Mouse (Mus musculus): ENCODE measurements around the gene Sfxn3.
A peak's percentile ranks its signal among the peaks of the same experiment; 100 is the strongest.
"Not testable (repeated sequence)": the region's sequence is repeated elsewhere in the genome, so short reads cannot be mapped to it uniquely, and the experiment has no call there.

The Sfxn3 gene

DNA sequence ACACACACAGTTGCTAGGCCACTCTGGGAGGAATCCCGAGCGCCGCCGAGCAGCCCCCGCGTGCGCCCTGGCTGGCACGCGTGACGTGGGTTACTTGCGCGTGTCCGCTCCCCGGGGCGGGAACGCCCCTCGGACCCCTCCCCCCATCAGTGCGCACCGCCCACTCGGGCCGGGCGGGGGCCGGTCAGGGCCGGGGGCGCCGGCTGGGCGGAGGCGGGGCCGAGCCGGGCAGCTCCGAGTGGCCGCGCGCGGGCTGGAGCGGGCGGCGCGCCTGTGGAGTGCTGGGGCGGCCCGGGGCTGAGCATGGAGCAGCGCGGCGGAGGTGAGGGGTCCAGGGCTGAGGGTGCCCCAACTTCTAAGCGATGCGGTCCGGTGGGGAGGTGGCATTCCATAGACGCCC lies 29.4 kb upstream of the Sfxn3 start:
- no peak for ATAC-seq (ENCODE audit: low TSS enrichment)

DNA sequence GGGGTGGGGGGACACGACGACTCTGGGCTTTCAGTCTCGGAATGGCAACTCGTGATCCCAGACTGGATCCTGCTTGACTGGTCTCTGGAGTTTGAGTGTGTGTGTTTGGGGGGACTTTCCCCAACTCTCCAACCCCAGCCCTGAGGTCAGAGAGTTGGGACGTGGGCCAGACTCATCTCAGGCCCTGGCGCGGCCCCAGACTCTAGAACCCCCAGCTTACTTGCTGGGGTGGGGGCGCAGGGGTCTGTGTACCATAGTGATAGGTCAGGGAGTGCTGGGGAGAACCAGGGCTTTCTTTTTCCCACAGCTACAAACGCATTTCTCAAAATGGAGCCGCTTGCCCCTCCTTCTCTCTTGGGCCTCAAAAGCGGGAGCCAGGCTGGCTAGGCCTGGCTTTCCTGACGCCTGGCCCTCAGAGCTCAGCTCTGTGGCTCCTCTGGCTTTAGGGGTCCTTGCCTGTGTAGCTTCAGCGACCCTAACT lies 28.9 kb upstream of the Sfxn3 start:
- ATAC-seq (ENCODE audit: low TSS enrichment), result no peak

DNA sequence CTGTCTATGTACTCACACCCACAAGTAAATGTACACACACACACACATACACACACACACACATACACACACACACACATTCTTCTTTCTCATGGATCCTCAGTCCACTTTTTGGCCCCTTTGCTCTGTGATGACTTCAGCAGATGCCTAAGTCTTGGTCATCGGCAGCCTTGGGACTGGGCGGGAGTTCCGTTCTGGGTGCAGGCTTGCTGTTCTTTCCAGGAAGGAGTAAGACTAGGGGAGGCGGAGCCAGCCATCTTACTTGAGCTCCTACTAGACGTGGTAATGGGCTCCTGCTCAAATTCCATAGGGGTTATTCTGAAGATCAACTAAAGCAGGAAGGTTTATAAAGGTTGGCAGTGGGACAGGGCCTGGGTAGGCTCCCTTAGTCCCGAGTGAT lies 27.0 kb upstream of the Sfxn3 start:
- no peak for ATAC-seq (ENCODE audit: low TSS enrichment)

DNA sequence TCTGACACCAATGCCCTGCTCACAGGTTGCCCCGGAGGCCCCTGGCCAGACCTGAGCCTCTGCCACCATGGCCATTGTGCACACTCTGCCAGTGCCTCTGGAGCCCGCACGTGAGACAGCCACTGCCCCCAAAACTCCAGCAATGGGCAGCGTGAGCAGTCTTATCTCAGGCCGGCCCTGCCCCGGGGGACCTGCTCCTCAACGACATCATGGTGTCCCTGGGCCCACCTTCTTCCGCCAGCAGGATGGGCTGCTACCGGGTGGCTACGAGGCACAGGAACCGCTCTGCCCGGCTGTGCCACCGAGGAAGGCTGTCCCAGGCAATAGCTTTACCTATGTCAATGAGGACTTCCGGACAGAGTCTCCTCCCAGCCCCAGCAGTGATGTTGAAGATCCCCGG lies 25.9 kb upstream of the Sfxn3 start:
- no peak for ATAC-seq (ENCODE audit: low TSS enrichment)

DNA sequence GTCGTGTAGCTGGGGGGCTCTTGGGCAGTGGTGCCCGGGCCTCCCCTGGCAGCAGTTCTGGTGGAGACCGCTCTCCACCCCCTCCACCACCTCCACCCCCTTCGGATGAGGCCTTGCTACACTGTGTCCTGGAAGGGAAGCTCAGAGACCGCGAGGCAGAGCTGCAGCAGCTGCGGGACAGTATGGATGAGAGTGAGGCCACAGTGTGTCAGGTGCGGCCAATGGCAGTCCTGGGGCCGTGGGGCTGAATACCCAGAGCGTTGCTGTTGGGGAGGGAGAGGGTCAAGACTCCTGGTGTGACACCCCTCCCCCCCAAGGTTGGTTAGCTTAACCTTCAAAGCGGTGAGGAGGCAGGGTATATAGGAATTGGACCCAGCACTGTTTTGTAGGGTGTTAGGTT lies 23.3 kb upstream of the Sfxn3 start:
- no peak for ATAC-seq (ENCODE audit: low TSS enrichment)

DNA sequence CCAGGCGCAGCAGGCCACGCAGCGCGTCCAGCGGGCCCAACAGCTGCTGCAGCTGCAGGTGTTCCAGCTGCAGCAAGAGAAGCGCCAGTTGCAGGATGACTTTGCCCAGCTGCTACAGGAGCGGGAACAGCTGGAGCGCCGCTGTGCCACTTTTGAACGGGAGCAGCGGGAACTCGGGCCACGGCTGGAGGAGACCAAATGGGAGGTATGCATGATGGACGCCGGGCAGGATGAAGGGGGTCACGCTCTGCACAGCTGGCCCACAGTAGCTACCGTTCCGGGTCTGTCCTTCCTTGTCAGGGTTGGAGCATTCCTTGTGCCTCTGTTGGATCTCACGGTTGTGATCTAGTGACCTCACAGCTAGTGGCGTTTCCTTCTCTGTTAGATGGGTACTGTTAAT lies 22.5 kb upstream of the Sfxn3 start:
- no peak for ATAC-seq (ENCODE audit: low TSS enrichment)

DNA sequence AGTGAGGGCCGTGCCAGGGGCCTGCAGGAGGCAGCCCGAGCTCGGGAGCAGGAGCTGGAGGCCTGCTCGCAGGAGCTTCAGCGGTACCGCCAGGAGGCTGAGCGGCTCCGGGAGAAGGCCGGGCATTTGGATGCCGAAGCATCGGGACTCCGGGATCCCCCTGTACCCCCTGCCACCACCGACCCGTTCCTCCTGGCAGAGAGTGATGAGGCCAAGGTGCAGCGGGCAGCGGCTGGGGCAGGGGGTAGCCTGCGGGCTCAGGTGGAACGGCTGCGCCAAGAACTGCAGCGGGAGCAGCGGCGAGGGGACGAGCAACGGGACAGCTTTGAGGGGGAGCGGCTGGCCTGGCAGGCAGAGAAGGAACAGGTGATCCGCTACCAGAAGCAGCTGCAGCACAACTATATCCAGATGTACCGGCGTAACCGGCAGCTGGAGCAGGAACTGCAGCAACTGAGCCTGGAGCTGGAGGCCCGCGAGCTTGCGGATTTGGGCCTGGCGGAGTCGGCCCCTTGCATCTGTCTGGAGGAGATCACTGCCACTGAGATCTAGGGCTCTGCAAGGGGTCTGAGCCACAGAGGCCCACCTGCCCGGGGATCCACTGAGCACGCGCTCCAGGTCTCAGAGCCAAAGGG lies 21.2 kb upstream of the Sfxn3 start:
- ATAC-seq (ENCODE audit: low TSS enrichment), result no peak

DNA sequence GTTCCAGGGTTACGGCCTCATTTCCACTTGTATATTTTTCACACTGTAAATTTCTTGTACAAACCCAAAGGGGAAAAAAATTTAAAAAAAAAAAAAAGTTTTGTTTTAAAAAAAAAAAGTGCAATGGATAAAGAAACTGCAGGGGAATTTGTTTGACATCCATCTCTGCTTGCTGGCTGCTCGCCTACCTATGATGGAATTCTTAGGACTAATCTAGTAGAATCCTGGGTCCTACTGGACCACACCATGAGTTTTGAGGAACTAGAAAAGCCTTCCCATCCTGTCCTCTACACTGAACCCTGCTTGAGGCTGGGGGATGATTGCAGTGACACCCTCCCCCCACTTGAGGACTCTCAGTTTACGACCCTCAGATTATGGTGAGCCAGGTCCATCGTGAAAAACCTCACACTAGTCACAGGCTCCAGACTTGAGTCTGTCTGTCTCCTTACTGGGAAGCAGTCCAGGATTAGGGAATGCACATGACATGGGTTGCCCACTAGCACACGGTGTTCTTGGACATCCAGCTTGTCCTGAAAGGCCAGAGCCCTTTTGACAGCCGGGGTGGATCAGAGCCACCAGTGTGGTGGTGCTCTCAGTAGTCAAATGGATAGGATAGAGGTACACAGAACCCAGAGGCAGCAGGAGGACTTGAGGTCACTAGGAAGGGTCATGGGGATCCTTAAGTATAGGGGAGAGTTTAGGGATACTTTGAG lies 20.2 kb upstream of the Sfxn3 start:
- no peak for ATAC-seq (ENCODE audit: low TSS enrichment)

DNA sequence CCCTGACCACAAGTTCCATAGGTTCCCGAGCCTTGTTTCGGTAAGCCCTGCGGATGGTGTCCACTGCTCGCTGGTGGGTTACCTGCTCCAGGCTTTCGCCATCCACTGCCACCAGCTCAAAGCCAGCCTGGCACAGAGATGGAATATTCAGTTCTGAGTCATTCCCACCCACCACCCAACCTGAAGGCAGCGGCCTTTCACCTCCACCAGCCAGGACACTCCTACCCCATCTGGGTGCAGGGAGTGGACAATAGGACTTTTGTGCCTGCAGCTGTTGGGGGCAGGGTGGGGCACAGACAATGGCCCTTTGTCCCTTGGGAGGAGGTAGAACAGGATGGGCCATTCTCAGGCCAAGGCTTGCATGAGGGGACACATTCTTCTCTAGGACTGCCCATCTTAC lies 19.5 kb upstream of the Sfxn3 start:
- peak; percentile 32; the same call in 1 of the 2 replicates for ATAC-seq (ENCODE audit: low TSS enrichment)

DNA sequence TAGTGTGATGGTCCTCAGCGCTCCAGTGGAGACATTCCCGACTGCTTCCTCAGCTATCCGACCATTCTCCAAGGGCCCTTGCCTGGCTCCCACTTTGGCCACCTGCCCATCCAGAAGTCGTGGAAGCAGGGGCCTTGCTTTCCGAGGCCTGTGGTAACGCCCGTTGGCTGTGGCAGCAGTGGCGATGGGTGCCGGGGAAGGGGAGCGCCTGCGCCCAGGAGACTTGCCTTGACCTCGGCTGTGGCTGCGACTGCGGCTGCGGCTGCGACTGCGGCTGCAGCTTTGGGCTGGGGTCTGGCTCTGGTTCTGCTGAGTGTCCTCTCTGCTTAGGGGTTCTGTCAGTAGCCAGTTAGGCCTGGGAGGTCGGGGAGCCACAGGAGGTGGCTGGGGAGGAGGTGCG lies 18.6 kb upstream of the Sfxn3 start:
- no peak for ATAC-seq (ENCODE audit: low TSS enrichment)

DNA sequence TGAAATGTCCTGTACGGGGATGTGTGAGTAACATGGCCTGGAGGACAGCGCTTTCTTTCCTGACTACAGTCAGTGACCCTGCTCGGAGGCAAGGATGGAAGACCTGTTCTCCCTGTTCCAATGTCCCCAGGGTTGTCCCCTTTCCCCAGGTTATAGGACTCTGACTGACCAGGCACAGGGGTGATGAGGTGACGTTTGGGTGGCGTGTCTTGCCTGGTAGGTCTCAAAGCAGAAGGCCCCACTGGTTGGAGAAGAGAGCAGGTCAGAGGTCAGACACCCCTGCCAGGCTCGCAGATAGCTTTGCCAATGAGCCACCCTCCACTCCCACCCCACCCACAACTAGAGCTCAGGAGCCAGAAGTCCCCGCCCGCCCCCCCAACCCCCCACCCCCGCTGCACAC lies 17.7 kb upstream of the Sfxn3 start:
- ATAC-seq (ENCODE audit: low TSS enrichment), result no peak

DNA sequence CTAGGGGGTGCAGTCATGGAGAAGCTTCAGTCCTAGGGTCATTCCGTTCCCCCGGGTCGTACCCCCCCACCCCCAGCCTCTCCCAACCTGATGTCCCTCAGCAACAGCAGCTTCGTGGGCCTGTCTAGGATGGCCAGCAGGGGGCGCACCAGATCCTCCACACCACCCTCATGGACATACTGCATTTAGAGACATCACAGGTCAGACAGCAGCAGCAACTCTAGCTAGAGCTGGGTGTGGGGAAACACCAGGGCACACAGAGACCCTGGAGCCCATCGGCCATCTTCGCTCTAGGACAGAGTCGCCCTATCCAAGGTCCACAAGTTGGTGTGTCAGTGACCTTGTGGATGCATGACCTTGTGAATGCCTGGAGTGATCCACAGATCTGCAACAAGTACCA lies 17.2 kb upstream of the Sfxn3 start:
- ATAC-seq (ENCODE audit: low TSS enrichment), result no peak

DNA sequence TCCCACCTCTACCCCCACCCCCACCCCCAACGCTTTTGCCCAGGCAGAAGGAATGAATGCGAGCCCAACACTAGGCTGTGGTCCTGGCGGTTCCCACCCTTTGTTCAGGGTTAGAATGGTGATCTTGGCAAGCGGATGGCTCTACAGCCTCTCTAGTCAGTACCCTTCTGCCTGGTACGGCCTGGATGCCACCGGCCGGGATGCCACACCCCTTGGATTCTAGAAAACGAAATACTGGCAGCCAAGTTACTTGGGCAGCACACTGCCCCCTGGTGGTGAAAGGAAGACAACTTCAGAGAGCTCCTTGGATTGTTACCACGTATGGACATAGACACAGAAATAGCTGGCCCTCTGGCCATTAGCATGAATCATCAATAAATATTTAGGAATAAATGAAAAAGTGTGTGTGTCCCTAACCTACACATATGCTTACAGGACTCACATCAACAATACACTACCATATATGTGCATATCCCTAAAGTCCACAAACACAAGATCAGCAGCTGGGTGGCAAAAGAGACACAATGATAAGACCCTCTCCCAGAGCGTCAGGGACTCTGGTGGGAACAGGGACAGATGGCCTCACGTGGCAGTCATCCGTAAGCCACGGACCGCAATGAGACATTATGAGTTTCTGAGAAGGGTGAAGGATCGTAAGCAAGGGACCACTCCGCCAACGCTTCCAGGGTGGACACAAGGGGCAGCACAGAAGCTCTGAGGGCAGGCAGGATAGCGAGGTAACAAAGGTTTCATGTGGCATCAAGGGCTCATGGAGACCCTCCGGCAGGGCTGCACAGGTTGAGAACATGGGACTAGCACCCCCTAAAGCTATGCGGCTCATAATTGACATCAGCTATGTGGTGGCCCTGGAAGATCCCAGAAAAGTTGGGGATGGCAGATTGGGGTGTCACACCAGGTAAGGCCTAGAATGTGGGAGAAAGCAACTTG lies 16.3 kb upstream of the Sfxn3 start:
- ATAC-seq (ENCODE audit: low TSS enrichment), result peak; percentile 40

DNA sequence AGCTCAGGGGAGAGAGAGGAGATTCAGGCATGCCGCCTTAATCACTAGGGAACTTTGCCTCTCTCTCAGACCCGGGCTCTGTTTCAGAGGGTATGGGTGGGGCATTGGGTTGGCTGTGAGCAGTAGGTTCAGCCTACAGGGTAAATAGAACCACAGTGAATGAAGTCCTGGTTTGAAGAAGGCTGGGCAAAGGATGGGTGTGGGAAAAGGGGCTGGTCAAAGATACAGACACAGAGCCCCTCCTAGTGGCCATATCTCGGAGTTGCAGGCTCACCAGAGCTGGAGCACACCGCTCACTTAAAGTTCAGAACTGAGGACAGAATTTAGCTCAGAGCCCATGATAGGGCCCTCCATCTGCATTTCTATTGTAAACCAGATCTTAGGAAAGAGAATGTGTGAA lies 15.5 kb upstream of the Sfxn3 start:
- ATAC-seq (ENCODE audit: low TSS enrichment), result peak; percentile 60

DNA sequence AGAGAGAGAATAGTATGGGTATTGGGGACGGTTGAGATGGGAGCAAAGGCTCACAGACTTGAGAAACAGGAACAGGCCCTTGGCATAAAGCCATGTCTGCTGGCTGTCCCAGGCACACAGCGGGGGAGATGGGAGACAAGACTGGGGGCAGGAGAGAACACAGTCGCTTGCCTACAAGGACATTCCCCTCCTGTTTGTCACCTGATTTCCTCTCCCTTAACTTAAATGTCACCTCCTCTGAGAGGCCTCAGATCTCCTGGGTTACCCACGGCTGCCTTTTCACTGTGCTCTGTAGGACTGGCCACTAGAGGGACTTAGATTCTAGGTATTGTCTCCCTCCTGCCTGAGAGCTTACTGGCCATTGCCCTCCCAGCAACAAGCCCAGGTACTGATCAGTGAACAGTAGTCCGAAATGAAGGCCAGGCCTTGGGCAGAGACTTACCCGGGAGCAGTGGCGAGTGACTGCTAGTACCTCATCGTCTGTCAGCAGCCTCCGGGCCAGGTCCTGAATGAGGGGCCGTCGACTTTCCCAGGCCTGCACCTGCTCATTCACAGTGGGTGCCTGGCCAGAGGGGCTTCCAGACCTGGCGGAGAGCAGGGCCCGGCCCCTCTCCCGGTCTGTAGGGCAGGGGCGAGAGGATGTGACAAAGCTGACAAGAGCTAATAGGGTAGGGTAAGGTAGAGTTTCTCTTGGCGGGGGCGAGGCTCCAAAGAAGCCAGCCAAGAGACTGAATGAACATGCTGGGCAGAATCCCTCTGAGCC lies 14.6 kb upstream of the Sfxn3 start:
- no peak for ATAC-seq (ENCODE audit: low TSS enrichment)

DNA sequence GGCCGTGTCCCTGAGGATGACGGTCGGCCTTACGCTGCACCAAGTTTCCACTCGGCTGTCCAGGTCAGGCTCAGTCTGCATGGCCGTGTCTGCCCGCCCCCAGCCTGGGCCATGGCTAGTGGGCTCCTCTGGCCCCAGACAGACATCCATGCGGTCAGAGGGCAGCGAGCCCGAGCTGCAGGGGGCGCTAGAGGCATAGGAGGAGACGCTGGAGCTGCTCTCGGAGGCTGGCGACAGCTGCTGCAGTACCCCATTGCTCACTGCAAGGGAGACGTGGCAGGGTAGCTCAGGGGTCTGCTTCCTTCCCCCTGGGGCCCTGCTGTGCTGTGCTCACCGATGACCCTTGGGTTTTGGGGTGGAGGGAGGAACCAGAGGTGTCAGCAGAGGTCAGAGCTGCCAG lies 10.4 kb upstream of the Sfxn3 start:
- ATAC-seq (ENCODE audit: low TSS enrichment), result no peak

DNA sequence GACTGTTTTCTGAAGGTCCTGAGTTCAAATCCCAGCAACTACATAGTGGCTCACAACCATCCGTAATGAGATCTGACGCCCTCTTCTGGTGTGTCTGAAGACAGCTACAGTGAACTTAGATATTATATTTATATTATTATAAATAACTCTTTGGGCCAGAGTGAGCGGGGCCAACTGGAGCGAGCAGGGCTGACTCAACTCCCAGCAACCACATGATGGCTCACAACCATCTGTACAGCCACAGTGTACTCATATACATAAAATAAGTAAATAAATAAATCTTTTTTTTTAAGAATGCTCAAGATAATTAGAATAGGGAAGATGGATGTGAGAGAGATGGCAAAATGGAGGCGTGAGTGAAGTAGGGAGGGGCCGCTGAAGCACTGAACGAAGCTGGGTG lies 9.1 kb upstream of the Sfxn3 start:
- ATAC-seq (ENCODE audit: low TSS enrichment), result not testable (repeated sequence)

DNA sequence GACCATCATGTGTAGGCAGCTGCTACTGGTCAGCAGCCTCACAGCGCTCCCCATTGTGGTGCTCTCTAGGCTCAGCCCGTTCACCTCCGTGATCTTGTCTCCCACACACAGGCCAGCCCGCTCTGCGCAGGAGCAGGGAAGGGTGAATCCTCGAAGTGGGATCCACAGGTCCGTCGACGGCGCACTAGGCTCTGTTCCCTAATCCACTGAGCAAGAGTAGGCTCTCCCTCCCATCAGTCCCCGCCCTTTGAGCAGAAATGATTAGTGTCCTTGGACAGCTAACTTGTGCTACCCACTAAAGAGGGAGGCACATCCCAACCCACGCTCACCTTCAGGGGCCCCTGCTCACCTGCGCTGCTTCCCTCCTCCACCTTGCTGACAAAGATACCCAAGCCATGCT lies 7.1 kb upstream of the Sfxn3 start:
- ATAC-seq (ENCODE audit: low TSS enrichment), result no peak

DNA sequence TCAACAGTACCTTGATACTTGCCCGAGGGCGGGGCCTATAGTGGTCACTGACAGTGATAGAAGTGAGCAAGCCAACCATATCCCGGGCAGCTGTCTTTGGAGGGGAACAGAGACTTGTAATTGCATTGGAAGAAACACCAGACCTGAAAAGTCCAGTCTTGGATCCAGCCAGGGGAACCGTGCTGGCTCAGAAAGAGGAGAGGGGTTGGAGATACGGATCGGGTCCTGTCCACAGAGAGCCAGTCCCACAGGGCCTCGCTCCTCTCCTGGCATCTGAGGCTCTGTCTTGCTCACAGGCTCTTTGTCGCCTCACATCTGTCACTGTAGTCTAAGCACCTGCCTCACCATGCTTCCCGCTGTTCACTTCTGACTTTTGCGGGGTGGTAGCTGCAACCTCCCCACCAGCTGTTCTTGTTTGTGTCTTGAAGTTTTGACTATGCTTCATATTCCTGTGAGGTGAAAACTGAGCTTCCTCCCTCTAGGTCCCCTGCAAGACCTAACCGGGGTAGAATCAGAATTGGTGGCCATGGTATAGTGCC lies 2.8 kb upstream of the Sfxn3 start:
- ATAC-seq (ENCODE audit: low TSS enrichment), result no peak

DNA sequence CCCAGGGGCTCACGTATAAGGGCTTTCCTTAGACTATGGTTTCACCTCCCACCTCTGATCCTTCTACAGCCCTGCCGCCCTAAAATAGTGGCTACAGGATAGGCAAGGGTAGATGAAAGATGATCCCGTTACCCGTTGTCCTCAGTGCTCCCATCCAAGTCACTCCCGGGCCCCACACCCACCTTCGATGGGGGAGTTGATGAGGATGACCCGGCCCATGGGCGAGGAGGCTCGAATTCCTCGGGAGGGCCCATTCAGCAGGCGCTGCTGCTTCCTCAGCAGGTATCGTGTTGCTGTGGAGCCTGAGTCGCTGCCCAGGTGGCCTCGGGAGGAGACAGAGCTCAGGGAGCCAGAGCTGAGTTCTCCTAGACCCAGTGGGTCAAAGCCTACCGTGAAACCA lies 2.1 kb upstream of the Sfxn3 start:
- ATAC-seq (ENCODE audit: low TSS enrichment), result no peak

DNA sequence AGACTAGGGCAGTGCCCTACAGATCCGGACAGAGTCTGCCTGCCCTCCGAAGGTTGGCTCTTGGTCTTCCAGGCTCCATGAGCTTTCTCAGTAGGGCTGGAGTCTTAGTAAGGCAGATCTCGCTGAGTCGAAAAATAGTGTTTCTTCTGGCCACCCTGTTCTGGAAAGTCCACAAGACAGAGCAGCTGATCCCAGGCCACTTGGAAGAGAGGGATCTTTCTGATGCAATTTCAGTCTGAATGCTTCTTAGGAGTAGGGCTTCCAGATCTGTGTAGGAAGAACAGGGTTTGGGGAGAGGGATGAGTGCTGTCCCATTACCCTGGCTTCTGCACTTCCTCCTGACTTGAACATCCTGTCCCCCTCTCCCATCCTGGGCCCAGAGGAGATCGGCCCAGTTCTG lies 1.7 kb upstream of the Sfxn3 start, which contains the start of gene Pdzd7:
Gene Pdzd7, minus strand, starts transcription at position 67 of the 400 bp plus-strand sequence.
- no peak for ATAC-seq (ENCODE audit: low TSS enrichment)
